Mouse (Mus musculus): ENCODE data around the gene Lrr1. TPM values are rescaled to one million over a fixed set of nuclear protein-coding genes. Genes with fewer than 3 reads are reported as not detected.
A peak's percentile ranks its signal among the peaks of the same experiment; 100 is the strongest.

Gene Lrr1
- total and polyA plus RNA-seq, 3 experiments, result 9.2 to 35.0 (median 23.8) TPM

DNA sequence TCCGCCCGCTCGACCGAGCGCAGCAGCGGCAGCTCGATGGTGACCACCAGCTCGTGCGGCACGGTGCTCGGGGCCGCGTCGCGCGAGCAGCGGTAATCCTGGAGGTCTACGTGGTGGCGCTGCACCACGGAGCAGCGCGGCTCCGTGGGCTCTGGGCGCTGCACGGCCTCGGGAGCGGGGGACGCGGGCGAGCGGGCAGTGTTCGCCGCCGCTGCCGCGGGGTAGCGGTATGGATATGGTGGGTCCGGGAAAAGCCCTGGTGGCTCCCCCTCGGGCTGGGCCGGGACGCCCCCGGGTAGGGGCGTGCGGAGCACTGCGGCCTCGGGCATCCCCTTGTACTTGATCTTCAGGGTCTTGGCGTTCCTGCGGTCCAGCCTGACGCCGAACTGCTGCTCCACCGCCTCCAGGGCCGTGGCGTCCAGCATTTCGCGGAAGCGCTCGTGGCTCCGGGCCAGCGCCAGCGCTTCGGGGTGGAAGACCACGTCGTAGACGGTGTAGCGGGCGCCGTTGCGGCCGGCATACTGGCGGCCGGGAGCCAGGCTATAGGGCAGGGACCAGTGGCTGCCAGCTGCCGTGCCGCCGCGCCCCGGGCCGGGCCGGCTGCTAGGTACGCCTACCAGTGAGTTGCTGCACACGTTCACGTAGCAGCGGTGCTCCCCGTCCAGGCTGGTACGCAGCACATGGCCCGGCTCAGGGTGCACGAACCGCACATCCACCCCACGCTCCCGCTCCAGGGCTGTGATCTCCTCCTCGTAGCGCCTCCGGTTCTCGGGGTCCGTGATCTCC, 29.0 kb downstream of the Lrr1 start:
- Histone ChIP-seq H3K9ac (ENCODE audit: insufficient read depth, low read depth) (peak overlapping the region; percentile 61), H3K9me3 (replicated peaks; ENCODE audit: low read length) (no peaks in the 10 kb centered on the region), H3K36me3 (replicated peaks in 1 of 2; ENCODE audit: control insufficient read depth in 1 of 2, insufficient read depth in 1 of 2, low read length in 1 of 2) (peaks cover 22 to 38% of the 10 kb centered on the region in 2 experiments), H3K79me2 (replicated peaks; ENCODE audit: control insufficient read depth, extremely low read depth, insufficient read depth, poor library complexity, severe bottlenecking) (peaks cover 47% of the 10 kb centered on the region), H3K4me1 (ENCODE audit: control insufficient read depth in 1 of 2, insufficient read depth in 2 of 2) (peaks cover 6 to 29% of the 10 kb centered on the region in 2 experiments; a peak in 3 of 4 replicates), H3K4me2 (ENCODE audit: insufficient read depth, low read depth, poor library complexity, severe bottlenecking) (peak overlapping the region; percentile 91), H3K4me3 (replicated peaks in 1 of 3; ENCODE audit: low read depth in 2 of 3, low read length in 2 of 3, poor library complexity in 1 of 3) (peak overlapping the region; percentile 91 to 98 (median 97)), H3K27me3 (replicated peaks) (no peaks in the 10 kb centered on the region), H3K27ac (ENCODE audit: insufficient read depth, low read depth) (peak overlapping the region; percentile 84)
- TF ChIP-seq EP300 (IDR thresholded peaks at IDR 0.05; ENCODE audit: low read length) (no peak), NRF1 (IDR thresholded peaks at IDR 0.05; ENCODE audit: low read depth, low read length) (no peak), ZNF384 (IDR thresholded peaks at IDR 0.05; ENCODE audit: low read depth, low read length) (no peak), HCFC1 (IDR thresholded peaks at IDR 0.05; ENCODE audit: low read depth, low read length) (no peak), JUN (IDR thresholded peaks at IDR 0.05; ENCODE audit: insufficient read depth, low read depth, low read length) (no peak), JUND (conservative IDR thresholded peaks at IDR 0.05; ENCODE audit: low read depth, low read length) (no peak), MAFK (IDR thresholded peaks at IDR 0.05; ENCODE audit: insufficient replicate concordance, low read length) (no peak), NELFE (IDR thresholded peaks at IDR 0.05; ENCODE audit: low read depth, low read length) (no peak), MYC (IDR thresholded peaks at IDR 0.05; ENCODE audit: low read depth, low read length) (peak; percentile 8; the same call in 1 of the 2 replicates), RCOR1 (conservative IDR thresholded peaks at IDR 0.05; ENCODE audit: low read depth, low read length) (no peak), SMC3 (IDR thresholded peaks at IDR 0.05; ENCODE audit: low read depth, low read length) (no peak), ZMIZ1 (IDR thresholded peaks at IDR 0.05; ENCODE audit: low read depth, low read length) (peak; percentile 7; the same call in 1 of the 2 replicates), RAD21 (IDR thresholded peaks at IDR 0.05; ENCODE audit: low read depth, low read length) (no peak), ZKSCAN1 (IDR thresholded peaks at IDR 0.05; ENCODE audit: borderline replicate concordance, low read depth, low read length) (no peak), MXI1 (IDR thresholded peaks at IDR 0.05; ENCODE audit: low read depth, low read length) (peak; percentile 91), MAX (IDR thresholded peaks at IDR 0.05; ENCODE audit: low read length) (no peak; the same call in 1 of the 2 replicates), E2F4 (IDR thresholded peaks at IDR 0.05; ENCODE audit: insufficient replicate concordance, low read depth, low read length) (no peak), POLR2A (IDR thresholded peaks at IDR 0.05; ENCODE audit: low read depth, low read length) (no peak), CHD2 (IDR thresholded peaks at IDR 0.05; ENCODE audit: low read length) (no peak), PAX5 (IDR thresholded peaks at IDR 0.05; ENCODE audit: low read length) (no peak), IRF4 (IDR thresholded peaks at IDR 0.05; ENCODE audit: low read depth, low read length) (no peak; the same call in 1 of the 2 replicates), TBP (conservative IDR thresholded peaks at IDR 0.05; ENCODE audit: low read depth, low read length) (no peak), POLR2AphosphoS2 (IDR thresholded peaks at IDR 0.05; ENCODE audit: low read depth, low read length) (no peak), UBTF (IDR thresholded peaks at IDR 0.05; ENCODE audit: low read depth, low read length) (peak; percentile 70), ETS1 (conservative IDR thresholded peaks at IDR 0.05; ENCODE audit: low read depth, low read length) (no peak), GABPA (IDR thresholded peaks at IDR 0.05; ENCODE audit: insufficient replicate concordance, low read depth, low read length) (no peak), ZC3H11A (IDR thresholded peaks at IDR 0.05; ENCODE audit: low read depth, low read length) (no peak), ELF1 (IDR thresholded peaks at IDR 0.05; ENCODE audit: low read depth, low read length) (peak; percentile 23; the same call in 1 of the 2 replicates)
- in situ Hi-C loops (cut with MboI; ENCODE audit: low pct_ligation_motif_present, low pct_unique_long_range_greater_than_20kb, low sequenced_read_pairs), result no loop called here
- no peak for DNase-seq (ENCODE audit: extremely low read depth)
- dilution Hi-C loops (cut with MboI; ENCODE audit: extremely low pct_ligation_motif_present, extremely low pct_unique_long_range_greater_than_20kb, low sequenced_read_pairs), result no loop called here

Measured in CH12.LX (cell line).